Mouse (Mus musculus): ENCODE measurements around the gene Rad51c. TPM values are rescaled to one million over a fixed set of nuclear protein-coding genes. Genes with fewer than 3 reads are reported as not detected.
"Not testable (repeated sequence)": the region's sequence is repeated elsewhere in the genome, so short reads cannot be mapped to it uniquely, and the experiment has no call there.

Gene Rad51c
- total and polyA plus RNA-seq, 3 experiments: 4.8 to 6.8 (median 6.3) TPM

DNA sequence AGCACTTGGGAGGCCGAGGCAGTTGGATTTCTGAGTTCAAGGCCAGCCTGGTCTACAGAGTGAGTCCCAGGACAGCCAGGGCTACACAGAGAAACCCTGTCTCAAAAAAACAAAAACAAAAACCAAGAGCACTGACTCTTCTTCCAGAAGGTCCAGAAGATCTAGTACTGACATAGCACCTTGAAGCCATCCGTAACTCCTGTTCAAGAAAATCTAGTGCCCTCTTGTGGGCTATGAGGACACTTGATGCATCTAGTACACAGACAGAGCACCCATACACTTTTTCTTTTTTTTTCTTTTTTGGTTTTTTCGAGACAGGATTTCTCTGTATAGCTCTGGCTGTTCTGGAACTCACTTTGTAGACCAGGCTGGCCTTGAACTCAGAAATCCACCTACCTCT, 8.7 kb upstream of the Rad51c start:
- TF ChIP-seq CTCF (conservative IDR thresholded peaks at IDR 0.05 in 1 of 2, IDR thresholded peaks at IDR 0.05 in 1 of 2; ENCODE audit: low read depth in 2 of 2, low read length in 2 of 2) (peak in 1 of 2 experiments; percentile 72; a peak in 2 of 4 replicates), ZNF384 (IDR thresholded peaks at IDR 0.05; ENCODE audit: low read depth, low read length) (peak; percentile 79), RAD21 (IDR thresholded peaks at IDR 0.05; ENCODE audit: low read depth, low read length) (peak; percentile 61), SMC3 (IDR thresholded peaks at IDR 0.05; ENCODE audit: low read depth, low read length) (peak; percentile 67)
- H3K4me1 ChIP-seq (ENCODE audit: control insufficient read depth in 1 of 2, insufficient read depth in 2 of 2); H3K79me2 ChIP-seq (replicated peaks; ENCODE audit: control insufficient read depth, extremely low read depth, insufficient read depth, poor library complexity, severe bottlenecking); H3K27me3 ChIP-seq (replicated peaks); dilution Hi-C loops (cut with MboI; ENCODE audit: extremely low pct_ligation_motif_present, extremely low pct_unique_long_range_greater_than_20kb, low sequenced_read_pairs); H3K4me2 ChIP-seq (ENCODE audit: insufficient read depth, low read depth, poor library complexity, severe bottlenecking); H3K9ac ChIP-seq (ENCODE audit: insufficient read depth, low read depth); in situ Hi-C loops (cut with MboI; ENCODE audit: low pct_ligation_motif_present, low pct_unique_long_range_greater_than_20kb, low sequenced_read_pairs); H3K27ac ChIP-seq (ENCODE audit: insufficient read depth, low read depth); H3K9me3 ChIP-seq (replicated peaks; ENCODE audit: low read length); H3K4me3 ChIP-seq (replicated peaks in 1 of 3; ENCODE audit: low read depth in 2 of 3, low read length in 2 of 3, poor library complexity in 1 of 3); DNase-seq (ENCODE audit: extremely low read depth); H3K36me3 ChIP-seq (replicated peaks in 1 of 2; ENCODE audit: control insufficient read depth in 1 of 2, insufficient read depth in 1 of 2, low read length in 1 of 2): not testable (repeated sequence)

GRCm38 (mm10) chr11:87404111-87404853, 472 bp downstream of the Rad51c start:
- peak overlapping the region; percentile 93 for H3K9ac ChIP-seq (ENCODE audit: insufficient read depth, low read depth)
- peak; percentile 91 for TF ChIP-seq MYC (IDR thresholded peaks at IDR 0.05; ENCODE audit: low read depth, low read length)
- no peak for TF ChIP-seq RAD21 (IDR thresholded peaks at IDR 0.05; ENCODE audit: low read depth, low read length)
- TF ChIP-seq MAZ (IDR thresholded peaks at IDR 0.05; ENCODE audit: low read depth, low read length): peak; percentile 99
- peak; percentile 62; the same call in 1 of the 2 replicates for TF ChIP-seq ZMIZ1 (IDR thresholded peaks at IDR 0.05; ENCODE audit: low read depth, low read length)
- peak; percentile 85; the same call in 1 of the 2 replicates for TF ChIP-seq POLR2AphosphoS2 (IDR thresholded peaks at IDR 0.05; ENCODE audit: low read depth, low read length)
- TF ChIP-seq NRF1 (IDR thresholded peaks at IDR 0.05; ENCODE audit: low read depth, low read length): peak; percentile 44; the same call in 1 of the 2 replicates
- peak in 1 of 2 experiments; percentile 23; a peak in 2 of 4 replicates for TF ChIP-seq CTCF (conservative IDR thresholded peaks at IDR 0.05 in 1 of 2, IDR thresholded peaks at IDR 0.05 in 1 of 2; ENCODE audit: low read depth in 2 of 2, low read length in 2 of 2)
- peak; percentile 91 for TF ChIP-seq RCOR1 (conservative IDR thresholded peaks at IDR 0.05; ENCODE audit: low read depth, low read length)
- TF ChIP-seq SMC3 (IDR thresholded peaks at IDR 0.05; ENCODE audit: low read depth, low read length): no peak; the same call in 1 of the 2 replicates
- TF ChIP-seq HCFC1 (IDR thresholded peaks at IDR 0.05; ENCODE audit: low read depth, low read length): peak; percentile 71
- TF ChIP-seq ZNF384 (IDR thresholded peaks at IDR 0.05; ENCODE audit: low read depth, low read length): peak; percentile 100
- TF ChIP-seq MXI1 (IDR thresholded peaks at IDR 0.05; ENCODE audit: low read depth, low read length): peak; percentile 92
- TF ChIP-seq USF1 (IDR thresholded peaks at IDR 0.05; ENCODE audit: low read depth, low read length): no peak
- TF ChIP-seq POLR2A (IDR thresholded peaks at IDR 0.05; ENCODE audit: low read depth, low read length): peak; percentile 83
- peak; percentile 67 for TF ChIP-seq ELF1 (IDR thresholded peaks at IDR 0.05; ENCODE audit: low read depth, low read length)
- TF ChIP-seq CHD2 (IDR thresholded peaks at IDR 0.05; ENCODE audit: low read length): peak; percentile 86
- TF ChIP-seq USF2 (conservative IDR thresholded peaks at IDR 0.05; ENCODE audit: low read depth, low read length): no peak
- TF ChIP-seq ZKSCAN1 (IDR thresholded peaks at IDR 0.05; ENCODE audit: borderline replicate concordance, low read depth, low read length): peak; percentile 15; the same call in 1 of the 2 replicates
- TF ChIP-seq SIN3A (IDR thresholded peaks at IDR 0.05; ENCODE audit: low read length): peak; percentile 97
- TF ChIP-seq KAT2A (IDR thresholded peaks at IDR 0.05; ENCODE audit: insufficient replicate concordance, low read length): peak; percentile 72; the same call in 1 of the 2 replicates
- TF ChIP-seq JUN (IDR thresholded peaks at IDR 0.05; ENCODE audit: insufficient read depth, low read depth, low read length): no peak
- peak; percentile 95 for TF ChIP-seq ETS1 (conservative IDR thresholded peaks at IDR 0.05; ENCODE audit: low read depth, low read length)
- TF ChIP-seq MAFK (IDR thresholded peaks at IDR 0.05; ENCODE audit: insufficient replicate concordance, low read length): 0 out of 2 replicates have a peak, but pooled peaks have one; percentile 53
- TF ChIP-seq GABPA (IDR thresholded peaks at IDR 0.05; ENCODE audit: insufficient replicate concordance, low read depth, low read length): peak; percentile 85
- peak; percentile 76 for TF ChIP-seq TBP (conservative IDR thresholded peaks at IDR 0.05; ENCODE audit: low read depth, low read length)
- TF ChIP-seq E2F4 (IDR thresholded peaks at IDR 0.05; ENCODE audit: insufficient replicate concordance, low read depth, low read length): peak; percentile 98
- peak; percentile 85 for TF ChIP-seq NELFE (IDR thresholded peaks at IDR 0.05; ENCODE audit: low read depth, low read length)
- TF ChIP-seq MAX (IDR thresholded peaks at IDR 0.05; ENCODE audit: low read length): peak; percentile 90
- peak; percentile 46; the same call in 1 of the 2 replicates for TF ChIP-seq EP300 (IDR thresholded peaks at IDR 0.05; ENCODE audit: low read length)

More at GRCm38 (mm10) chr11:87404111-87404853, 472 bp downstream of the Rad51c start:
- H3K4me1 ChIP-seq (ENCODE audit: control insufficient read depth in 1 of 2, insufficient read depth in 2 of 2): peaks cover 3 to 22% of the 10 kb centered on the region in 2 experiments
- peaks cover 0 to 12% of the 10 kb centered on the region in 2 experiments for H3K36me3 ChIP-seq (replicated peaks in 1 of 2; ENCODE audit: control insufficient read depth in 1 of 2, insufficient read depth in 1 of 2, low read length in 1 of 2)
- no peaks in the 10 kb centered on the region for H3K79me2 ChIP-seq (replicated peaks; ENCODE audit: control insufficient read depth, extremely low read depth, insufficient read depth, poor library complexity, severe bottlenecking)
- peak overlapping the region; percentile 84 for H3K4me2 ChIP-seq (ENCODE audit: insufficient read depth, low read depth, poor library complexity, severe bottlenecking)
- peak overlapping the region; percentile 16 for H3K27ac ChIP-seq (ENCODE audit: insufficient read depth, low read depth)
- peak overlapping the region; percentile 57 for H3K4me3 ChIP-seq (replicated peaks in 1 of 3; ENCODE audit: low read depth in 2 of 3, low read length in 2 of 3, poor library complexity in 1 of 3)
- H3K9me3 ChIP-seq (replicated peaks; ENCODE audit: low read length): no peaks in the 10 kb centered on the region
- H3K27me3 ChIP-seq (replicated peaks): no peaks in the 10 kb centered on the region
- dilution Hi-C loops (cut with MboI; ENCODE audit: extremely low pct_ligation_motif_present, extremely low pct_unique_long_range_greater_than_20kb, low sequenced_read_pairs): no loop called here
- in situ Hi-C loops (cut with MboI; ENCODE audit: low pct_ligation_motif_present, low pct_unique_long_range_greater_than_20kb, low sequenced_read_pairs): loop anchor here (10.0 kb wide), 1 partner anchor 179 kb away; no protein-coding TSS in a partner anchor
- peak; percentile 97 for DNase-seq (ENCODE audit: extremely low read depth)
